Mouse (Mus musculus): ENCODE measurements at regions not wholly inside any gene's neighbourhood (a gene's known extent, or its start where the extent isn't known, plus 50 kb on each side); places are given as distances from the start of the nearest gene placed in this dataset.

DNA sequence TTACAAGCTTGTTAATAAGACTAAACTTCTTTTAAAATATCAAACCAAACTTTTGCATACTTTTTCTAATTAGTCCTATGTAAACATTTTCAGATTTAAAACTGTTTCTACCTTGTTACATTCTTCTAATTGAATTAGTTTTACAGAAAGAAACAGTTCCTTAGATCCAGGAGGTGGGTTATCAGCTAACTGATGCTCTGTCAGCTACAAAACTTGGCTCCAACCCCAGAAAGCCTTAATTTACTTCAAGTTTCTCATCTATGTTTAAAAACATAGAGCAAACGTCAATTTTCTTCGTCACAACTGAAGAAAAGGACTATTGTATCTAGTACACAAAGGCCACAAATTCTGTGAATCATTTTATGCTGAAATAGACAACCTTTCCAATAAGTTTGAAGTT lies 110.4 kb upstream of the Pclo start:
- Histone ChIP-seq H3K27me3 (ENCODE audit: insufficient read depth, low read length) (no peaks in the 10 kb centered on the region), H3K4me3 (ENCODE audit: low read depth, low read length) (no peak overlapping the region), H3K4me1 (ENCODE audit: insufficient read depth) (no peaks in the 10 kb centered on the region), H3K9me3 (ENCODE audit: low read length) (no peaks in the 10 kb centered on the region), H3K36me3 (ENCODE audit: insufficient read depth) (no peaks in the 10 kb centered on the region), H3K27ac (ENCODE audit: low read depth, low read length) (no peak overlapping the region), H3K4me2 (ENCODE audit: low read depth) (no peak overlapping the region), H3K9ac (no peak overlapping the region)
- DNase-seq (no peak), ATAC-seq (no peak)
- no peak for TF ChIP-seq CTCF (IDR thresholded peaks at IDR 0.05; ENCODE audit: low read depth)
- WGBS = 77% methylated on average over 2 of the region's 2 CpGs

DNA sequence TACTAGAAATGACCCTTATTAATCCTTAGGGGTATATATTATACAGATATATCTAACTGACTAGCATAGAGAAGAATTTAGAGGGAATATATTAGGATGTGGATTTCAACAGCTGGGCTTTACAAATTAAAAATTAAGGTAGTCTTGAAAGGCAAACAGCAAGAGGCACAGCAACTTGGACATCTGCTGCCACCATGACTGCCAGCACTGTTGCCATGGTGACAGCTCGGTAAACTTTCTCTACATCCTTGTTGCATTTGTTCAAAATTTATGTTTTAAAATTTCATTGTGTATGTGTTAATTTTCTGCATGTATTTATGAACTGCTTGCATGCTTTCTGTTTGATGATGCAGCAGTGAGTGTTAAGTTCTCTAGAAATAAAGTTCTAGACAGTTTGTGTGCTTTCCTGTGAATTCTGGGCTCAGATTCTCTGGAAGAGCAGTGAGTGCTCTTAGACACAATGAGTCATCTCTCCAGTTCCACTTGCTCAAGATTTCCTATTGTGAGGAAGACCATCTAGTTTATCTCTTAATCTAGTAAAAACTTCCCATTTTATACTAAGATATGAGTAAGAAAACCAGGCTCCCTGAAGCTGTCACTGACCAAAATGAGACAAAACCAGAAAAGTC lies 99.4 kb upstream of the Pclo start:
- no peaks in the 10 kb centered on the region for H3K9me3 ChIP-seq (ENCODE audit: low read length)
- no peak overlapping the region for H3K4me3 ChIP-seq (ENCODE audit: low read depth, low read length)
- H3K36me3 ChIP-seq (ENCODE audit: insufficient read depth) = no peaks in the 10 kb centered on the region
- no peak overlapping the region for H3K9ac ChIP-seq
- DNase-seq (peak; percentile 46), ATAC-seq (peak; percentile 51)
- no peak overlapping the region for H3K27ac ChIP-seq (ENCODE audit: low read depth, low read length)
- no peak overlapping the region for H3K4me2 ChIP-seq (ENCODE audit: low read depth)
- 35% methylated on average over 1 of the region's 1 CpGs for WGBS
- no peaks in the 10 kb centered on the region for H3K4me1 ChIP-seq (ENCODE audit: insufficient read depth)
- no peaks in the 10 kb centered on the region for H3K27me3 ChIP-seq (ENCODE audit: insufficient read depth, low read length)
- TF ChIP-seq CTCF (IDR thresholded peaks at IDR 0.05; ENCODE audit: low read depth) = no peak

DNA sequence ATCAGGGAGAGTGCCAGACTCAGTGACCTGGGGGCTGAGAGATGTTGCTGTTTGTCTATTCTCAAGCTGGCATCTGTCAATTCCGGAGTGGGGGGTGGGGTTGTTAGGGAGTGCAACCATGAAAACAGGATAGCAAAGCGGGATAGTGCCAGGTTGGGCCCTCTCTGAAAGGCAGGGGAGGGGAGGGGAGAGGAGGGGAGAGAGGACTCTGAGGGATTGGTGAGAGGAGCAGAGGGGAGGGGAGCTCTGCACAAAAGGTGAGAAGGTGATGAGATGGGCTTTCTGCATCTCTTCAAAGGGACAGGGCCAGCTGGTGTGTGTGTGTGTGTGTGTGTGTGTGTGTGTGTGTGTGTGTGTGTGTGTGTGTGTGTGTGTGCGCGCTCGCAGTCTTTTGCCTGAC lies 61.6 kb upstream of the Pclo start:
- H3K9ac ChIP-seq = no peak overlapping the region
- no peaks in the 10 kb centered on the region for H3K4me1 ChIP-seq (ENCODE audit: insufficient read depth)
- no peak for TF ChIP-seq CTCF (IDR thresholded peaks at IDR 0.05; ENCODE audit: low read depth)
- ATAC-seq (no peak), DNase-seq (no peak)
- WGBS = 79% methylated on average over 5 of the region's 5 CpGs
- H3K4me3 ChIP-seq (ENCODE audit: low read depth, low read length) = no peak overlapping the region
- H3K9me3 ChIP-seq (ENCODE audit: low read length) = no peaks in the 10 kb centered on the region
- H3K4me2 ChIP-seq (ENCODE audit: low read depth) = no peak overlapping the region
- H3K27ac ChIP-seq (ENCODE audit: low read depth, low read length) = no peak overlapping the region
- H3K36me3 ChIP-seq (ENCODE audit: insufficient read depth) = no peaks in the 10 kb centered on the region
- H3K27me3 ChIP-seq (ENCODE audit: insufficient read depth, low read length) = no peaks in the 10 kb centered on the region

Measured in forebrain, postnatal 0 days (tissue).